Mouse (Mus musculus): ENCODE data around the gene Fbln7. TPM values are rescaled to one million over a fixed set of nuclear protein-coding genes. Genes with fewer than 3 reads are reported as not detected.

Gene Fbln7
- 4.5 and 5.2 TPM in 2 replicates for polyA plus RNA-seq (2015; fragmentation: Nextera tagmentation; extraction: Ambion mirVana)

- peak within 1 kb of the TSS; percentile 54 for H3K4me3 ChIP-seq (replicated peaks; ENCODE audit: low read length)
- no peaks in the 10 kb centered on the region for H3K9me3 ChIP-seq (replicated peaks; ENCODE audit: control insufficient read depth, low read length)
- H3K4me1 ChIP-seq (ENCODE audit: control insufficient read depth, insufficient read depth, low read length): no peaks in the 10 kb centered on the region; the same call in 1 of the 2 replicates
- ATAC-seq (ENCODE audit: insufficient read depth, low FRiP score): no peak
- H3K27ac ChIP-seq (ENCODE audit: low read length): no peak within 1 kb of the TSS
- no peaks in the 10 kb centered on the region for H3K36me3 ChIP-seq (ENCODE audit: control insufficient read depth, insufficient read depth, low read length)
- H3K4me2 ChIP-seq (ENCODE audit: low read depth, low read length): peak within 1 kb of the TSS; percentile 77
- peak within 1 kb of the TSS; percentile 65 for H3K9ac ChIP-seq (ENCODE audit: low read length)
- 89% methylated on average over 9 of the region's 9 CpGs for WGBS
- peaks cover 12% of the 10 kb centered on the region; the same call in 1 of the 2 replicates for H3K27me3 ChIP-seq (ENCODE audit: control insufficient read depth, insufficient read depth, low read length)
Observed at GRCm38 (mm10) chr2:128862636-128863035, at the start of gene Fbln7. Fbln7 (plus strand) TSS chr2:128862981.

GRCm38 (mm10) chr2:128816311-128816710 lies 46.5 kb upstream of the Fbln7 start:
- H3K9ac ChIP-seq (ENCODE audit: low read length): no peak overlapping the region
- ATAC-seq (ENCODE audit: insufficient read depth, low FRiP score): no peak
- H3K4me3 ChIP-seq (replicated peaks; ENCODE audit: low read length): no peak overlapping the region
- H3K9me3 ChIP-seq (replicated peaks; ENCODE audit: control insufficient read depth, low read length): no peaks in the 10 kb centered on the region
- H3K27ac ChIP-seq (ENCODE audit: low read length): no peak overlapping the region
- no peak overlapping the region for H3K4me2 ChIP-seq (ENCODE audit: low read depth, low read length)
- peaks cover 11% of the 10 kb centered on the region for H3K4me1 ChIP-seq (ENCODE audit: control insufficient read depth, insufficient read depth, low read length)
- no peaks in the 10 kb centered on the region for H3K27me3 ChIP-seq (ENCODE audit: control insufficient read depth, insufficient read depth, low read length)
- 81% methylated on average over 1 of the region's 1 CpGs for WGBS
- H3K36me3 ChIP-seq (ENCODE audit: control insufficient read depth, insufficient read depth, low read length): no peaks in the 10 kb centered on the region

- peak overlapping the region; percentile 40; the same call in 1 of the 2 replicates for H3K27ac ChIP-seq (ENCODE audit: low read length)
- ATAC-seq (ENCODE audit: insufficient read depth, low FRiP score): no peak
- peaks cover 11% of the 10 kb centered on the region for H3K4me1 ChIP-seq (ENCODE audit: control insufficient read depth, insufficient read depth, low read length)
- H3K36me3 ChIP-seq (ENCODE audit: control insufficient read depth, insufficient read depth, low read length): no peaks in the 10 kb centered on the region
- 42% methylated on average over 6 of the region's 6 CpGs for WGBS
- no peak overlapping the region for H3K9ac ChIP-seq (ENCODE audit: low read length)
- peak overlapping the region; percentile 92 for H3K4me3 ChIP-seq (replicated peaks; ENCODE audit: low read length)
- H3K4me2 ChIP-seq (ENCODE audit: low read depth, low read length): peak overlapping the region; percentile 55
- no peaks in the 10 kb centered on the region for H3K9me3 ChIP-seq (replicated peaks; ENCODE audit: control insufficient read depth, low read length)
- H3K27me3 ChIP-seq (ENCODE audit: control insufficient read depth, insufficient read depth, low read length): no peaks in the 10 kb centered on the region
Observed at GRCm38 (mm10) chr2:128816916-128817315, 45.9 kb upstream of the Fbln7 start.

- peak overlapping the region; percentile 92 for H3K4me3 ChIP-seq (replicated peaks; ENCODE audit: low read length)
- H3K9ac ChIP-seq (ENCODE audit: low read length): peak overlapping the region; percentile 59
- H3K4me1 ChIP-seq (ENCODE audit: control insufficient read depth, insufficient read depth, low read length): peaks cover 11% of the 10 kb centered on the region
- WGBS: 0% methylated on average over 7 of the region's 7 CpGs
- no peaks in the 10 kb centered on the region for H3K9me3 ChIP-seq (replicated peaks; ENCODE audit: control insufficient read depth, low read length)
- H3K4me2 ChIP-seq (ENCODE audit: low read depth, low read length): peak overlapping the region; percentile 55
- H3K27ac ChIP-seq (ENCODE audit: low read length): peak overlapping the region; percentile 91
- ATAC-seq (ENCODE audit: insufficient read depth, low FRiP score): no peak
- no peaks in the 10 kb centered on the region for H3K27me3 ChIP-seq (ENCODE audit: control insufficient read depth, insufficient read depth, low read length)
- H3K36me3 ChIP-seq (ENCODE audit: control insufficient read depth, insufficient read depth, low read length): no peaks in the 10 kb centered on the region
Observed at GRCm38 (mm10) chr2:128817387-128817785, 45.4 kb upstream of the Fbln7 start.

GRCm38 (mm10) chr2:128817786-128818681 lies 44.7 kb upstream of the Fbln7 start, which contains the start of gene Tmem87b:
Tmem87b (plus strand) TSS chr2:128818118.
- H3K27ac ChIP-seq (ENCODE audit: low read length): peak within 1 kb of the TSS; percentile 96
- no peaks in the 10 kb centered on the region for H3K36me3 ChIP-seq (ENCODE audit: control insufficient read depth, insufficient read depth, low read length)
- peak within 1 kb of the TSS; percentile 79 for H3K9ac ChIP-seq (ENCODE audit: low read length)
- ATAC-seq (ENCODE audit: insufficient read depth, low FRiP score): peak; percentile 94
- H3K4me3 ChIP-seq (replicated peaks; ENCODE audit: low read length): peak within 1 kb of the TSS; percentile 92
- peak within 1 kb of the TSS; percentile 69 for H3K4me2 ChIP-seq (ENCODE audit: low read depth, low read length)
- H3K9me3 ChIP-seq (replicated peaks; ENCODE audit: control insufficient read depth, low read length): no peaks in the 10 kb centered on the region
- no peaks in the 10 kb centered on the region for H3K27me3 ChIP-seq (ENCODE audit: control insufficient read depth, insufficient read depth, low read length)
- WGBS: under 1% methylated on average over 59 of the region's 59 CpGs
- H3K4me1 ChIP-seq (ENCODE audit: control insufficient read depth, insufficient read depth, low read length): peaks cover 11% of the 10 kb centered on the region

GRCm38 (mm10) chr2:128818956-128819643 lies 43.7 kb upstream of the Fbln7 start:
- Histone ChIP-seq H3K27ac (ENCODE audit: low read length) (peak overlapping the region; percentile 96), H3K36me3 (ENCODE audit: control insufficient read depth, insufficient read depth, low read length) (no peaks in the 10 kb centered on the region), H3K4me2 (ENCODE audit: low read depth, low read length) (peak overlapping the region; percentile 69), H3K27me3 (ENCODE audit: control insufficient read depth, insufficient read depth, low read length) (no peaks in the 10 kb centered on the region), H3K9me3 (replicated peaks; ENCODE audit: control insufficient read depth, low read length) (no peaks in the 10 kb centered on the region), H3K9ac (ENCODE audit: low read length) (peak overlapping the region; percentile 79), H3K4me1 (ENCODE audit: control insufficient read depth, insufficient read depth, low read length) (peaks cover 11% of the 10 kb centered on the region), H3K4me3 (replicated peaks; ENCODE audit: low read length) (peak overlapping the region; percentile 92)
- ATAC-seq (ENCODE audit: insufficient read depth, low FRiP score): no peak
- WGBS: 8% methylated on average over 14 of the region's 14 CpGs

GRCm38 (mm10) chr2:128820631-128821030 lies 42.1 kb upstream of the Fbln7 start:
- Histone ChIP-seq H3K36me3 (ENCODE audit: control insufficient read depth, insufficient read depth, low read length) (no peaks in the 10 kb centered on the region), H3K9me3 (replicated peaks; ENCODE audit: control insufficient read depth, low read length) (no peaks in the 10 kb centered on the region), H3K9ac (ENCODE audit: low read length) (no peak overlapping the region), H3K4me1 (ENCODE audit: control insufficient read depth, insufficient read depth, low read length) (peaks cover 11% of the 10 kb centered on the region), H3K27me3 (ENCODE audit: control insufficient read depth, insufficient read depth, low read length) (no peaks in the 10 kb centered on the region), H3K4me3 (replicated peaks; ENCODE audit: low read length) (no peak overlapping the region), H3K27ac (ENCODE audit: low read length) (no peak overlapping the region), H3K4me2 (ENCODE audit: low read depth, low read length) (no peak overlapping the region)
- WGBS: 87% methylated on average over 2 of the region's 2 CpGs
- no peak for ATAC-seq (ENCODE audit: insufficient read depth, low FRiP score)

- H3K4me1 ChIP-seq (ENCODE audit: control insufficient read depth, insufficient read depth, low read length): peaks cover 8% of the 10 kb centered on the region
- WGBS: 88% methylated on average over 5 of the region's 5 CpGs
- no peaks in the 10 kb centered on the region for H3K27me3 ChIP-seq (ENCODE audit: control insufficient read depth, insufficient read depth, low read length)
- no peak for ATAC-seq (ENCODE audit: insufficient read depth, low FRiP score)
- no peak overlapping the region for H3K4me2 ChIP-seq (ENCODE audit: low read depth, low read length)
- no peak overlapping the region for H3K9ac ChIP-seq (ENCODE audit: low read length)
- no peaks in the 10 kb centered on the region for H3K9me3 ChIP-seq (replicated peaks; ENCODE audit: control insufficient read depth, low read length)
- H3K36me3 ChIP-seq (ENCODE audit: control insufficient read depth, insufficient read depth, low read length): no peaks in the 10 kb centered on the region
- H3K4me3 ChIP-seq (replicated peaks; ENCODE audit: low read length): no peak overlapping the region
- H3K27ac ChIP-seq (ENCODE audit: low read length): no peak overlapping the region
Observed at GRCm38 (mm10) chr2:128823893-128824292, 38.9 kb upstream of the Fbln7 start.

- peaks cover 3% of the 10 kb centered on the region; the same call in 1 of the 2 replicates for H3K36me3 ChIP-seq (ENCODE audit: control insufficient read depth, insufficient read depth, low read length)
- H3K4me1 ChIP-seq (ENCODE audit: control insufficient read depth, insufficient read depth, low read length): no peaks in the 10 kb centered on the region; the same call in 1 of the 2 replicates
- H3K9ac ChIP-seq (ENCODE audit: low read length): no peak overlapping the region
- no peak overlapping the region for H3K4me3 ChIP-seq (replicated peaks; ENCODE audit: low read length)
- H3K9me3 ChIP-seq (replicated peaks; ENCODE audit: control insufficient read depth, low read length): no peaks in the 10 kb centered on the region
- ATAC-seq (ENCODE audit: insufficient read depth, low FRiP score): no peak
- H3K27ac ChIP-seq (ENCODE audit: low read length): no peak overlapping the region
- no peak overlapping the region for H3K4me2 ChIP-seq (ENCODE audit: low read depth, low read length)
- WGBS: 96% methylated on average over 1 of the region's 1 CpGs
- no peaks in the 10 kb centered on the region for H3K27me3 ChIP-seq (ENCODE audit: control insufficient read depth, insufficient read depth, low read length)
Observed at GRCm38 (mm10) chr2:128827787-128828186, 35.0 kb upstream of the Fbln7 start.
